Mouse (Mus musculus): Measurements from ENCODE around the gene Oma1. TPM values are rescaled to one million over a fixed set of nuclear protein-coding genes. Genes with fewer than 3 reads are reported as not detected.

Oma1 gene
- total and polyA plus RNA-seq, 3 experiments = 10.4 to 14.3 TPM; not detected in 1

- no peaks in the 10 kb centered on the region for H3K36me3 ChIP-seq (ENCODE audit: control insufficient read depth in 1 of 2, insufficient read depth in 2 of 2, low read length in 2 of 2)
- DNase-seq (ENCODE audit: low read depth, low spot score) = no peak
These were observed 89.0 kb downstream of the Oma1 start for GRCm38 (mm10) chr4:103402581-103402980.

GRCm38 (mm10) chr4:103405321-103405720 is 91.7 kb downstream of the Oma1 start:
- TF ChIP-seq NRF1 (IDR thresholded peaks at IDR 0.05; ENCODE audit: insufficient read depth, low read depth, low read length, poor library complexity, severe bottlenecking) (no peak), BHLHE40 (IDR thresholded peaks at IDR 0.05; ENCODE audit: borderline replicate concordance, low read depth, low read length) (no peak), GATA1 (IDR thresholded peaks at IDR 0.05; ENCODE audit: low read depth, low read length) (no peak), POLR2AphosphoS2 (IDR thresholded peaks at IDR 0.05; ENCODE audit: low read length) (no peak), USF1 (IDR thresholded peaks at IDR 0.05; ENCODE audit: low read depth, low read length) (no peak), MAX (IDR thresholded peaks at IDR 0.05; ENCODE audit: low read length) (no peak), POLR2A (IDR thresholded peaks at IDR 0.05; ENCODE audit: control insufficient read depth in 1 of 2, insufficient read depth in 1 of 2, low read depth in 1 of 2, low read length in 2 of 2, poor library complexity in 1 of 2) (no peak)
- Histone ChIP-seq H3K9ac (ENCODE audit: control insufficient read depth, low read depth, low read length, poor library complexity, severe bottlenecking) (no peak overlapping the region), H3K27me3 (ENCODE audit: control insufficient read depth in 1 of 2, insufficient read depth in 2 of 2, low read length in 2 of 2) (no peaks in the 10 kb centered on the region), H3K27ac (ENCODE audit: control insufficient read depth, low read depth, low read length) (no peak overlapping the region), H3K79me2 (ENCODE audit: control insufficient read depth, insufficient read depth, low read length, poor library complexity) (no peaks in the 10 kb centered on the region), H3K36me3 (ENCODE audit: control insufficient read depth in 1 of 2, insufficient read depth in 2 of 2, low read length in 2 of 2) (no peaks in the 10 kb centered on the region), H3K4me3 (ENCODE audit: control insufficient read depth in 1 of 2, insufficient read depth in 1 of 2, low read depth in 2 of 2, low read length in 2 of 2) (no peak overlapping the region), H3K9me3 (replicated peaks; ENCODE audit: insufficient read depth, low read length) (no peaks in the 10 kb centered on the region), H3K4me1 (ENCODE audit: control insufficient read depth in 1 of 2, insufficient read depth in 2 of 2, low read length in 2 of 2) (no peaks in the 10 kb centered on the region)
- no peak for DNase-seq (ENCODE audit: low read depth, low spot score)

More at GRCm38 (mm10) chr4:103402581-103402980, 89.0 kb downstream of the Oma1 start:
- Histone ChIP-seq H3K27me3 (ENCODE audit: control insufficient read depth in 1 of 2, insufficient read depth in 2 of 2, low read length in 2 of 2) (no peaks in the 10 kb centered on the region), H3K9ac (ENCODE audit: control insufficient read depth, low read depth, low read length, poor library complexity, severe bottlenecking) (no peak overlapping the region), H3K79me2 (ENCODE audit: control insufficient read depth, insufficient read depth, low read length, poor library complexity) (no peaks in the 10 kb centered on the region), H3K9me3 (replicated peaks; ENCODE audit: insufficient read depth, low read length) (no peaks in the 10 kb centered on the region), H3K27ac (ENCODE audit: control insufficient read depth, low read depth, low read length) (no peak overlapping the region), H3K4me3 (ENCODE audit: control insufficient read depth in 1 of 2, insufficient read depth in 1 of 2, low read depth in 2 of 2, low read length in 2 of 2) (no peak overlapping the region), H3K4me1 (ENCODE audit: control insufficient read depth in 1 of 2, insufficient read depth in 2 of 2, low read length in 2 of 2) (no peaks in the 10 kb centered on the region)
- no peak for TF ChIP-seq MAFK (IDR thresholded peaks at IDR 0.05; ENCODE audit: borderline replicate concordance, low read depth, low read length)
- no peak for TF ChIP-seq CTCF (IDR thresholded peaks at IDR 0.05 in 2 of 3, conservative IDR thresholded peaks at IDR 0.05 in 1 of 3; ENCODE audit: control insufficient read depth in 1 of 3, insufficient read depth in 1 of 3, low read depth in 2 of 3, low read length in 3 of 3, poor library complexity in 1 of 3, severe bottlenecking in 1 of 3)
- no peak for TF ChIP-seq KAT2A (conservative IDR thresholded peaks at IDR 0.05; ENCODE audit: low read depth, low read length)
- no peak for TF ChIP-seq ELF1 (IDR thresholded peaks at IDR 0.05; ENCODE audit: low read depth, low read length)
- TF ChIP-seq CHD2 (IDR thresholded peaks at IDR 0.05; ENCODE audit: low read length) = no peak
- no peak for TF ChIP-seq JUND (IDR thresholded peaks at IDR 0.05; ENCODE audit: low read depth, low read length)
- no peak for TF ChIP-seq NRF1 (IDR thresholded peaks at IDR 0.05; ENCODE audit: insufficient read depth, low read depth, low read length, poor library complexity, severe bottlenecking)
- TF ChIP-seq CHD1 (IDR thresholded peaks at IDR 0.05; ENCODE audit: low read depth, low read length) = no peak
- no peak for TF ChIP-seq MXI1 (IDR thresholded peaks at IDR 0.05; ENCODE audit: low read depth, low read length)
- no peak for TF ChIP-seq MEF2A (IDR thresholded peaks at IDR 0.05; ENCODE audit: extremely low read depth, insufficient replicate concordance, low read depth, low read length, poor library complexity, severe bottlenecking)
- no peak for TF ChIP-seq SMC3 (IDR thresholded peaks at IDR 0.05; ENCODE audit: low read depth, low read length)

Data from MEL (cell line).